Mouse (Mus musculus): ENCODE measurements around the gene Myh8. TPM values are rescaled to one million over a fixed set of nuclear protein-coding genes. Genes with fewer than 3 reads are reported as not detected.

The Myh8 gene
- total RNA-seq (2021), result 100 to 1,000 TPM; 405 to 432 TPM
- long read RNA-seq, experiment 1, full-length matches to known transcripts, result 13 of 56 reads
- long read RNA-seq, experiment 1, partial matches to known transcripts, result 42 of 56 reads
- long read RNA-seq, experiment 1, other reads (novel, unspliced or antisense), result 1 of 56 reads
- long read RNA-seq, experiment 2, full-length matches to known transcripts, result 18 of 62 reads
- long read RNA-seq, experiment 2, partial matches to known transcripts, result 41 of 62 reads
- long read RNA-seq, experiment 2, other reads (novel, unspliced or antisense), result 3 of 62 reads

- peak; percentile 33 for DNase-seq
- intact Hi-C loops (cut with DNase I; ENCODE audit: low total_unique reads), result no loop called here
These were observed at the start of gene Myh8 for GRCm38 (mm10) chr11:67276601-67277174. TSS of gene Myh8 (plus strand) at chr11:67277124.

GRCm38 (mm10) chr11:67228731-67229130, 48.2 kb upstream of the Myh8 start:
- no peak for DNase-seq
- intact Hi-C loops (cut with DNase I; ENCODE audit: low total_unique reads), result no loop called here

- intact Hi-C loops (cut with DNase I; ENCODE audit: low total_unique reads), result no loop called here
- no peak for DNase-seq
These were observed 47.8 kb upstream of the Myh8 start for GRCm38 (mm10) chr11:67229166-67229565.

- intact Hi-C loops (cut with DNase I; ENCODE audit: low total_unique reads), result no loop called here
- DNase-seq, result no peak
These were observed 47.0 kb upstream of the Myh8 start for GRCm38 (mm10) chr11:67229946-67230345.

- DNase-seq, result peak; percentile 59
- intact Hi-C loops (cut with DNase I; ENCODE audit: low total_unique reads), result loop anchor here (5.0 kb wide), 1 partner anchor 123 kb away; no protein-coding TSS in a partner anchor
These were observed 41.1 kb upstream of the Myh8 start for GRCm38 (mm10) chr11:67235639-67236358.

- DNase-seq, result no peak
- intact Hi-C loops (cut with DNase I; ENCODE audit: low total_unique reads), result loop anchor here (5.0 kb wide), 1 partner anchor 124 kb away; no protein-coding TSS in a partner anchor
These were observed 40.1 kb upstream of the Myh8 start for GRCm38 (mm10) chr11:67236799-67237198.

- intact Hi-C loops (cut with DNase I; ENCODE audit: low total_unique reads), result loop anchor here (5.0 kb wide), 1 partner anchor 125 kb away; no protein-coding TSS in a partner anchor
- no peak for DNase-seq
These were observed 39.3 kb upstream of the Myh8 start, which contains the start of gene Myh4 for GRCm38 (mm10) chr11:67237481-67238079. TSS of gene Myh4 (plus strand) at chr11:67238029.

- DNase-seq, result no peak
- intact Hi-C loops (cut with DNase I; ENCODE audit: low total_unique reads), result no loop called here
These were observed 35.9 kb upstream of the Myh8 start for GRCm38 (mm10) chr11:67241051-67241450.

GRCm38 (mm10) chr11:67253691-67254090, 23.2 kb upstream of the Myh8 start:
- intact Hi-C loops (cut with DNase I; ENCODE audit: low total_unique reads), result no loop called here
- DNase-seq, result no peak

- DNase-seq, result no peak
- intact Hi-C loops (cut with DNase I; ENCODE audit: low total_unique reads), result no loop called here
These were observed 19.9 kb upstream of the Myh8 start for GRCm38 (mm10) chr11:67257048-67257447.

GRCm38 (mm10) chr11:67260956-67261355, 16.0 kb upstream of the Myh8 start:
- DNase-seq, result no peak
- intact Hi-C loops (cut with DNase I; ENCODE audit: low total_unique reads), result no loop called here

- intact Hi-C loops (cut with DNase I; ENCODE audit: low total_unique reads), result no loop called here
- DNase-seq, result no peak
These were observed 16.5 kb downstream of the Myh8 start for GRCm38 (mm10) chr11:67293440-67293839.

GRCm38 (mm10) chr11:67313733-67314452, 37.0 kb downstream of the Myh8 start:
- no peak for DNase-seq

GRCm38 (mm10) chr11:67321358-67321757, 44.4 kb downstream of the Myh8 start, which contains the start of gene Myh13:
TSS of gene Myh13 (plus strand) at chr11:67321658.
- intact Hi-C loops (cut with DNase I; ENCODE audit: low total_unique reads), result no loop called here
- no peak for DNase-seq

More at GRCm38 (mm10) chr11:67313733-67314452, 37.0 kb downstream of the Myh8 start:
- intact Hi-C loops (cut with DNase I; ENCODE audit: low total_unique reads), result no loop called here

GRCm38 (mm10) chr11:67326536-67326935, 49.6 kb downstream of the Myh8 start:
- DNase-seq, result no peak
- intact Hi-C loops (cut with DNase I; ENCODE audit: low total_unique reads), result no loop called here

GRCm38 (mm10) chr11:67344556-67344955, 67.6 kb downstream of the Myh8 start:
- no peak for DNase-seq
- intact Hi-C loops (cut with DNase I; ENCODE audit: low total_unique reads), result loop anchor here (10.0 kb wide), 1 partner anchor 60 kb away; no protein-coding TSS in a partner anchor

- DNase-seq, result no peak
- intact Hi-C loops (cut with DNase I; ENCODE audit: low total_unique reads), result loop anchor here (10.0 kb wide), 1 partner anchor 61 kb away; no protein-coding TSS in a partner anchor
These were observed 68.4 kb downstream of the Myh8 start for GRCm38 (mm10) chr11:67345186-67345855.

- no peak for DNase-seq
- intact Hi-C loops (cut with DNase I; ENCODE audit: low total_unique reads), result loop anchor here (10.0 kb wide), 1 partner anchor 61 kb away; no protein-coding TSS in a partner anchor
These were observed 68.9 kb downstream of the Myh8 start for GRCm38 (mm10) chr11:67345856-67346236.

All from gastrocnemius, postnatal 14 days (tissue).